Mouse (Mus musculus) liver, embryonic 12.5 days (tissue): ENCODE measurements around the gene Elac2. TPM values are rescaled to one million over a fixed set of nuclear protein-coding genes. Genes with fewer than 3 reads are reported as not detected.

Experiments used
- ATAC-seq: fragments of 200-750 bp; cut with Nextera tagmentation; 2 replicates; pipeline ENCODE4 v1.8.0; 2017; ENCODE audit warnings: moderate number of reproducible peaks, mild to moderate bottlenecking, moderate library complexity
- H3K27ac ChIP-seq: fragments of 300-500 bp; sonication (generic); 2 replicates; pipeline ENCODE4 v1.5.1; 2016; ENCODE audit warnings: mild to moderate bottlenecking
- H3K27me3 ChIP-seq: fragments of 300-500 bp; sonication (generic); replicated peaks from 2 replicates; pipeline ENCODE4 v1.6.1; 2016; ENCODE audit warnings: mild to moderate bottlenecking, moderate library complexity
- H3K36me3 ChIP-seq: fragments of 300-500 bp; sonication (generic); 2 replicates; pipeline ENCODE4 v1.6.1; 2016; ENCODE audit warnings: mild to moderate bottlenecking, moderate library complexity
- H3K4me1 ChIP-seq: fragments of 300-500 bp; sonication (generic); 2 replicates; pipeline ENCODE4 v1.6.1; 2016
- H3K4me2 ChIP-seq: fragments of 300-500 bp; sonication (generic); 2 replicates; pipeline ENCODE4 v1.6.1; 2016; ENCODE audit warnings: mild to moderate bottlenecking, moderate library complexity
- H3K4me3 ChIP-seq: fragments of 300-500 bp; sonication (generic); 2 replicates; pipeline ENCODE4 v1.5.1; 2016; ENCODE audit warnings: mild to moderate bottlenecking, moderate library complexity
- H3K9ac ChIP-seq: fragments of 300-500 bp; sonication (generic); 2 replicates; pipeline ENCODE4 v1.6.1; 2016; ENCODE audit warnings: mild to moderate bottlenecking, moderate library complexity
- H3K9me3 ChIP-seq: fragments of 300-500 bp; sonication (generic); replicated peaks from 2 replicates; pipeline ENCODE4 v1.6.1; 2016; ENCODE audit warnings: mild to moderate bottlenecking, moderate library complexity
- WGBS: fragments of 180-500 bp; shearing (Covaris S2); methylation state at CpG from one replicate; pipeline ENCODE4 v1.1.7; 2016; ENCODE audit not compliant: insufficient replicate concordance; 5-methylcytosine and 5-hydroxymethylcytosine counted together
- polyA plus RNA-seq: library from polyadenylated mRNA; unstranded; fragments of >200 nt; fragmentation: Nextera tagmentation; extraction: Ambion mirVana; gene quantifications from 2 replicates; pipeline ENCODE4 v1.2.1, GENCODE M21; 2016

The Elac2 gene
- polyA plus RNA-seq, 1 experiment from 2014 or later = 37.9 TPM

- Histone ChIP-seq H3K27ac (no peak overlapping the region), H3K4me2 (no peak overlapping the region), H3K36me3 (no peaks in the 10 kb centered on the region), H3K27me3 (no peaks in the 10 kb centered on the region), H3K4me1 (no peaks in the 10 kb centered on the region), H3K9ac (no peak overlapping the region), H3K9me3 (no peaks in the 10 kb centered on the region), H3K4me3 (no peak overlapping the region)
- 70% methylated on average over 5 of the region's 5 CpGs for WGBS
- ATAC-seq = no peak
Observed at GRCm38 (mm10) chr11:65028049-65028448, 49.2 kb downstream of the Elac2 start.

GRCm38 (mm10) chr11:65030201-65030600 is 51.4 kb downstream of the Elac2 start:
- WGBS = 58% methylated on average over 1 of the region's 1 CpGs
- no peak overlapping the region for H3K4me2 ChIP-seq
- ATAC-seq = no peak
- H3K27me3 ChIP-seq = no peaks in the 10 kb centered on the region
- H3K9me3 ChIP-seq = no peaks in the 10 kb centered on the region
- no peaks in the 10 kb centered on the region for H3K4me1 ChIP-seq
- H3K27ac ChIP-seq = no peak overlapping the region
- no peak overlapping the region for H3K4me3 ChIP-seq
- no peak overlapping the region for H3K9ac ChIP-seq
- no peaks in the 10 kb centered on the region for H3K36me3 ChIP-seq

GRCm38 (mm10) chr11:65032221-65032620 is 53.4 kb downstream of the Elac2 start:
- no peak for ATAC-seq
- H3K36me3 ChIP-seq = no peaks in the 10 kb centered on the region
- no peaks in the 10 kb centered on the region for H3K9me3 ChIP-seq

DNA sequence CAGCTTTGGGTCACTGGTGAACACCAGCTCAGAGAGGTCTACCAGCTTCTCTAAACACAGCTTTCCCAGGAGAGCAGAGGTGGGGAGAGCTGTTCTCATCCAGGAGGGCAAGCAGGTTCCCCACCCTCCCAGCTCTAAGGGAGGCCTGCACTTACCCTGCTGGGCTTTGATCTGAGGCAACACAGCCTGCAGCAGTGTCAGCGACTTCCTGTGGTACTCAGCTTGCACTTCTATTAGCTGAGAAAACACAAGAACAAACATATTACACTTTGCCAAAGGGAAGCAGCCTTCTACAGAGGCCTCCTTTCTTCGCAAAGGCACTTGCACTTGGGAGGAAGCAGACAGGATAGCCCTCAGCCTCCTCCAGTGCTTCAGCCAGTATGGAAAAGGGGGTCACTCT is 60.2 kb downstream of the Elac2 start:
- H3K27me3 ChIP-seq = no peaks in the 10 kb centered on the region
- H3K9ac ChIP-seq = no peak overlapping the region
- no peaks in the 10 kb centered on the region for H3K4me1 ChIP-seq
- H3K36me3 ChIP-seq = no peaks in the 10 kb centered on the region
- H3K9me3 ChIP-seq = no peaks in the 10 kb centered on the region
- ATAC-seq = no peak
- no peak overlapping the region for H3K4me2 ChIP-seq
- no peak overlapping the region for H3K4me3 ChIP-seq
- WGBS = 40% methylated on average over 2 of the region's 2 CpGs
- H3K27ac ChIP-seq = no peak overlapping the region

More at GRCm38 (mm10) chr11:65032221-65032620, 53.4 kb downstream of the Elac2 start:
- no peak overlapping the region for H3K4me2 ChIP-seq
- H3K9ac ChIP-seq = no peak overlapping the region
- H3K4me1 ChIP-seq = no peaks in the 10 kb centered on the region
- H3K4me3 ChIP-seq = no peak overlapping the region
- H3K27ac ChIP-seq = no peak overlapping the region
- H3K27me3 ChIP-seq = no peaks in the 10 kb centered on the region
- 71% methylated on average over 7 of the region's 7 CpGs for WGBS

DNA sequence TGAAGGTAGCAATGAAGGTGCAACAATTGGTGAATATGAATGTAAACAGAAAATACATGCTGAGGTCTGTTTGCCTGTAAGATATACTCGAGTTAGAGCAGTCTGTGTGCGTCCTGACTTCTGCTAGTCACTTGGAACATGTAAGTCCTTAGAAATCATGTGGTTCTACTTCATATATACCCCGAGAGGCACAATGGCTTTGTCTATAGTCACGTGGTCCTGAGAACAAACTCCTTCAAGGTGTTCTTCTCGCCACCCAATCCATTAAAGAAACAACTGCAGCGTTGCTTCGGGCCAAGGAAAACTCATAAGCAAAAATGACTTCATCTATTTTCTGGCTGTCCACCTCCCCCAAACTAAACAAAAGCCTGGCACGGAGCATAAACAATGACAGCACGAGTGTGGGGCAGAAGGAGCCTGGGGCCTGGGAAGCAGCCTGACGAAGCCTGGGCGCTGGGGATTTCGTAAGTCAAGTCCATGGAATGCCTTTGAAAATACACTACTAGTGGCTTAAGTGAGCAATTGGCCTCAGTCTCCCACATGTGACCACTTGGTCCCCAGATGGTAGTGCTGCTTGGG is 60.8 kb downstream of the Elac2 start:
- WGBS = 55% methylated on average over 12 of the region's 12 CpGs
- ATAC-seq = no peak
- Histone ChIP-seq H3K4me3 (no peak overlapping the region), H3K9ac (no peak overlapping the region), H3K27ac (no peak overlapping the region), H3K36me3 (no peaks in the 10 kb centered on the region), H3K27me3 (no peaks in the 10 kb centered on the region), H3K4me1 (no peaks in the 10 kb centered on the region), H3K4me2 (no peak overlapping the region), H3K9me3 (no peaks in the 10 kb centered on the region)

- H3K9me3 ChIP-seq = no peaks in the 10 kb centered on the region
- WGBS = 69% methylated on average over 6 of the region's 6 CpGs
- H3K4me3 ChIP-seq = no peak overlapping the region
- H3K9ac ChIP-seq = no peak overlapping the region
- H3K27me3 ChIP-seq = no peaks in the 10 kb centered on the region
- H3K36me3 ChIP-seq = no peaks in the 10 kb centered on the region
- no peak for ATAC-seq
- H3K27ac ChIP-seq = no peak overlapping the region
- no peak overlapping the region for H3K4me2 ChIP-seq
- no peaks in the 10 kb centered on the region for H3K4me1 ChIP-seq
Observed at GRCm38 (mm10) chr11:65040556-65040955, 61.7 kb downstream of the Elac2 start.

- 80% methylated on average over 7 of the region's 7 CpGs for WGBS
- Histone ChIP-seq H3K4me1 (no peaks in the 10 kb centered on the region), H3K27me3 (no peaks in the 10 kb centered on the region), H3K4me2 (no peak overlapping the region), H3K9me3 (no peaks in the 10 kb centered on the region), H3K36me3 (no peaks in the 10 kb centered on the region), H3K4me3 (no peak overlapping the region), H3K9ac (no peak overlapping the region), H3K27ac (no peak overlapping the region)
- ATAC-seq = no peak
Observed at GRCm38 (mm10) chr11:65049090-65049489, 70.3 kb downstream of the Elac2 start.

- Histone ChIP-seq H3K27me3 (no peaks in the 10 kb centered on the region), H3K4me2 (no peak overlapping the region), H3K4me3 (no peak overlapping the region), H3K9me3 (no peaks in the 10 kb centered on the region), H3K9ac (no peak overlapping the region), H3K4me1 (0 out of 2 replicates have a peak, but pooled peaks cover 2% of the 10 kb centered on the region), H3K27ac (no peak overlapping the region), H3K36me3 (no peaks in the 10 kb centered on the region)
- WGBS = 78% methylated on average over 5 of the region's 5 CpGs
- ATAC-seq = no peak
Observed at GRCm38 (mm10) chr11:65050819-65051218, 72.0 kb downstream of the Elac2 start.

Other genes starting within 250 kb of the Elac2 start
- not detected in 2 replicates for gene 1700086D15Rik, start 180.9 kb downstream of the Elac2 start, polyA plus RNA-seq
- 1.0 and 1.2 TPM in 2 replicates for gene Arhgap44, start 183.9 kb downstream of the Elac2 start, polyA plus RNA-seq